Mouse (Mus musculus) neutrophil, adult 83 days (primary cell): Measurements from ENCODE around the gene Tmem217. TPM values are rescaled to one million over a fixed set of nuclear protein-coding genes. Genes with fewer than 3 reads are reported as not detected.

Experiments
- total RNA-seq, 2 experiments: library from RNA; stranded (reverse); gene quantifications; one replicate each; pipeline ENCODE4 v1.2.4; 2023

Tmem217 gene
- not detected for total RNA-seq

DNA sequence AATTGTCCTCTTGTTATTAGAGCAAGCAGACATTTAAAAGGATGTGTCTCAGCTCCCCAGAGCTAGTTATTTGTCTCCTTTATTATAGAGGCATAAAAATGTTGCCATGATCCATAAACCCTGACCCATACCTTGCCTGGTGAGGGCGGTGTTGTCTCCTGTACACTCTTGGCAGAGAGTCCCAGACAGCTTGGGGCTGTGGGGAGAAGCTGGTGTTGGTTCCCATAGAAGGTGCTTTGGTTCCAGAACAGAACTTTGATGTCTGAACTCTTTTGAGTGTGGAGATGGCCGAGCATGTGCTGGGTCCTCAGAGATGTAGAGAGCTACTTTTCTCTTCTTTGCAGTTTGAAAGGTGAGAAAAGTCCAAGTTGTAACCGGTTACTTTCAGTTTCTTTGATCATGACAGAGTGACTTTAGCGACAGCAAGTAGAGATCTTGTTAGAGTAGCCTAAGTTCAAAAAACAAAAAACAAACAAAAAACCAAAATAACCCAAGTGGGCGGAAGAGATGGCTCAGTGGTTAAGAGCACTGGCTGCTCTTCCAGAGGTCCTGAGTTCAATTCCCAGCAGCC, at the start of gene Tmem217:
Gene Tmem217, minus strand, starts transcription at position 224 of the 571 bp plus-strand sequence.

DNA sequence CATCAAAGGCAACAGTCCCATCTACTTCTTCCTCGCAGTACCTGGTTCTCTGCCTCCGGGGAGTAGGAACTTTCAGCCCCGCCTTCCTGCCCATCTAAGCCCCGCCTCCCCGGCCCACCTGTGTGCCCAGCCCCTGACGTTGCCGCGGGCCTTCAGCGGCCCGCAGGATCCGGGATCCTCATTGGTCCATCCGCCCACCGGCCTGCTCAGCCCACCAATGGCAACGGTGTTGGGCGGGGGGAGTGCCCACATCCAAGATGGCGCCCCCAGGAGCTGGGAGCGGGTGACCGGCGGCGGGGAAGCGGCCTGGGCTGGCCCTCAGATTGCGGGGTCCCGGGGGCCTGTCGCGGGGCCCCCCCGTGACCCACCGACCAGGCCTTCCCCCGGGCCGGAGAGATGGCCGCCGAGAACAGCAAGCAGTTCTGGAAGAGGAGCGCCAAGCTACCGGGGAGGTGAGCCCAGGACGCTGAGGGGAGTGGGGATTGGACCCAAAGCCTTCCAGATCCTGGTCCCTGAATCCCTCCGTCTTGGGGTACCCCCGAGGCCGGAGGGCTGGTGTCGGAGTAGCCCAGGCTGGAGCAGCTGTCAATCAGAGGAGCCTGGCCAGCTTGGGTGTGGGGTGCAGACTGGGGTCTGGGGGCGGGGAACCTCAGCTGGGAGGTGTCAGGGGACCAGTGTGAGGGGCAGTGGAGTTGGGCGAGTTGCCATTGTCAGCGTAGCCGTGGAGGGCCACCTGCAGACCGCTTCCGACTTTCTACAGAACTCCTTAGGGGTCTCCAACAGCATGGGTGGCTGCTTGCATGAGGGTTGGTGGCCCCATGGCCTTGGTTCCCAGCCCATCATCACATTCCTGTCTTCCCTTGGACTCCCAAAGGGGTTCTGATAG, 2.4 kb downstream of the Tmem217 start, which contains the start of the genes Gm17657 and Tbc1d22b:
Gene Gm17657, minus strand, starts transcription at position 96 of the 886 bp plus-strand sequence.
Gene Tbc1d22b, plus strand, starts transcription at position 243 of the 886 bp plus-strand sequence.

DNA sequence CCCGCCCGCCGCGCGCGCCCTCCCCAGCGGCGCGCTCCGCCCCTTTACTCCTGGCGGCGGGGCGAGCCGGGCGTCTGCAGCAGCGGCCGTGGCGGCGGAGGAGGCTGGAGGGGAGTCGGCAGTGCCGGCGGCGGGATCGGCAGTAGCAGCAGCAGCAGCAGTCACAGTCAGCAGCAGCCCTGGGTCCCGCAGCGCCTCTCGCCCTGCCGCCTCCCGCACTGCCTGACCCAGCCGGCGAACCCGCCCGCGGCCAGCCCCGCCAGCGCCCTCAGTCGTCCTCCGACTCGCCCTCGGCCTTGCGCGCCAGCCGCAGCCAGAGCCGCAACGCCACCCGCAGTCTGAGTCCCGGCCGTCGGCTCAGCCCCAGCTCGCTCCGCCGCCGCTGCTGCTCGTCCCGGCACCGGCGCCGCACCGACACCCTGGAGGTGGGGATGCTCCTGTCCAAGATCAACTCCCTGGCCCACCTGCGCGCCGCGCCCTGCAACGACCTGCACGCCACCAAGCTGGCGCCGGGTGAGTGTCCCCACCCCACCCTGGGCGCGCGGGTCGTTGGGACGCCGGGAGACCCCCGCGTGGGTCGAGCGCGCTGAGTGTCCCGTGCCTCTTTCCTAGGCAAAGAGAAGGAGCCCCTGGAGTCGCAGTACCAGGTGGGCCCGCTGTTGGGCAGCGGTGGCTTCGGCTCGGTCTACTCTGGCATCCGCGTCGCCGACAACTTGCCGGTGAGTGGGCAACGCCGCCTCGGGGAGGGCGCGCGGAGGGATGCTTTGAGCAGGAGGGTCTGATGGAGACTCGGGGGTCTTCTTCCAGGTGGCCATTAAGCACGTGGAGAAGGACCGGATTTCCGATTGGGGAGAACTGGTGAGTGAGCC, 61.2 kb downstream of the Tmem217 start, which contains the start of gene Pim1:
Gene Pim1, plus strand, starts transcription at position 41 of the 869 bp plus-strand sequence.

Other genes starting within 250 kb of the Tmem217 start
- gene Pi16, start 234.7 kb downstream of the Tmem217 start, total RNA-seq: 100 to 1,000 TPM; 206 to 208 TPM
- gene Mtch1, start 204.5 kb downstream of the Tmem217 start, total RNA-seq: 10 to 100 TPM; 95.4 to 96.1 TPM
- gene Fgd2, start 191.5 kb downstream of the Tmem217 start, total RNA-seq: 10 to 100 TPM; 36.6 to 46.9 TPM
- gene Pim1, start 61.6 kb downstream of the Tmem217 start, total RNA-seq: 100 to 1,000 TPM; 319 to 390 TPM
- not detected for gene Gm17657, start 2.7 kb downstream of the Tmem217 start, total RNA-seq
- 10 to 100 TPM; 12.4 to 13.0 TPM for gene Tbc1d22b, start 2.6 kb downstream of the Tmem217 start, total RNA-seq
- 10 to 100 TPM; 25.7 TPM for gene Rnf8, start 62.4 kb upstream of the Tmem217 start, total RNA-seq
- gene Gm28043, start 62.5 kb upstream of the Tmem217 start, total RNA-seq: 10 to 100 TPM; 13.3 to 13.5 TPM
- 100 to 1,000 TPM; 183 to 202 TPM for gene Cmtr1, start 108.2 kb upstream of the Tmem217 start, total RNA-seq
- gene Ccdc167, start 164.7 kb upstream of the Tmem217 start, total RNA-seq: 10 to 100 TPM; 16.0 to 16.7 TPM